10 mouse cellular contexts compared by ENCODE assay signal in genomic region chr9:41391591-41392320, GRCm38 (mm10).
DNase-seq lines count a peak whose midpoint lies in the region; ATAC-seq and TF ChIP-seq lines count a peak whose summit lies in the region.
"Had no signal": no experiment of that assay in that cellular context is flagged by ENCODE, and none has a peak within 500 bp of the region (broad histone marks: within the 10 kb centered on the region; RNA-seq: fewer than 3 reads in every experiment).

No protein-coding gene starts in this region.

- no peaks in the 10 kb centered on the region for H3K27me3 ChIP-seq in embryonic facial prominence, embryonic 12.5 days
- no peaks in the 10 kb centered on the region for H3K27me3 ChIP-seq in embryonic facial prominence, embryonic 10.5 days (replicated peaks; ENCODE audit: low read depth, poor library complexity, severe bottlenecking)

- TF ChIP-seq CTCF in left cerebral cortex, adult 2 months (IDR thresholded peaks at IDR 0.05), result peak; percentile 42

- H3K4me3 ChIP-seq in embryonic facial prominence, embryonic 12.5 days, result no peak overlapping the region
- H3K4me3 ChIP-seq in embryonic facial prominence, embryonic 10.5 days, result no peak overlapping the region
- H3K4me3 ChIP-seq in left cerebral cortex, adult 2 months, result no peak overlapping the region
- H3K4me3 ChIP-seq: erythroblast, embryonic 14.5 days had no signal

- H3K4me2 ChIP-seq in embryonic facial prominence, embryonic 12.5 days (replicated peaks), result no peak overlapping the region

- WGBS in embryonic facial prominence, embryonic 12.5 days, result 58% methylated on average over 6 of the region's 6 CpGs
- 65% methylated on average over 6 of the region's 6 CpGs for WGBS in embryonic facial prominence, embryonic 10.5 days

- H3K27ac ChIP-seq in embryonic facial prominence, embryonic 12.5 days, result peak overlapping the region; percentile 36; the same call in 1 of the 2 replicates
- H3K27ac ChIP-seq in embryonic facial prominence, embryonic 10.5 days (replicated peaks), result no peak overlapping the region
- H3K27ac ChIP-seq in left cerebral cortex, adult 2 months, result peak overlapping the region; percentile 50; the same call in 1 of the 2 replicates

- no peaks in the 10 kb centered on the region for H3K9me3 ChIP-seq in embryonic facial prominence, embryonic 12.5 days
- no peaks in the 10 kb centered on the region for H3K9me3 ChIP-seq in embryonic facial prominence, embryonic 10.5 days

- H3K4me1 ChIP-seq in embryonic facial prominence, embryonic 12.5 days, result peaks cover 25% of the 10 kb centered on the region
- H3K4me1 ChIP-seq in embryonic facial prominence, embryonic 10.5 days, result peaks cover 38% of the 10 kb centered on the region

- no peaks in the 10 kb centered on the region for H3K36me3 ChIP-seq in embryonic facial prominence, embryonic 12.5 days
- peaks cover 22% of the 10 kb centered on the region for H3K36me3 ChIP-seq in embryonic facial prominence, embryonic 10.5 days (replicated peaks)

- intact Hi-C loops in left cerebral cortex, adult 2 months (cut with DNase I), result loop anchor here (2.0 to 5.0 kb wide), 2 partner anchors 71 to 163 kb away; no protein-coding TSS in a partner anchor

- no peak for DNase-seq in embryonic facial prominence, embryonic 10.5 days (ENCODE audit: low spot score)
- DNase-seq in thymus, postnatal 14 days, result peak; percentile 4
- no peak for DNase-seq in thymus, postnatal 36 days
- DNase-seq in left cerebral cortex, adult 2 months (ENCODE audit: extremely low spot score in 1 of 2, low spot score in 2 of 2), result peak in 1 of 2 experiments; percentile 22
- DNase-seq in urinary bladder, adult 18-20 months (ENCODE audit: low spot score in 2 of 2), result no peak
- DNase-seq in testis, postnatal 10 days (ENCODE audit: low spot score), result no peak
- DNase-seq: adrenal gland, postnatal 14 days had no signal

- no peak for ATAC-seq in embryonic facial prominence, embryonic 12.5 days (ENCODE audit: insufficient number of reproducible peaks, insufficient read depth, low FRiP score, low TSS enrichment)
- ATAC-seq in erythroid progenitor cell, adult 5-6 weeks (replicated peaks; ENCODE audit: low FRiP score, poor library complexity, severe bottlenecking), result no peak

- H3K9ac ChIP-seq in embryonic facial prominence, embryonic 12.5 days, result no peak overlapping the region
